Mouse (Mus musculus): ENCODE results near the gene Gas2l3. TPM values are rescaled to one million over a fixed set of nuclear protein-coding genes. Genes with fewer than 3 reads are reported as not detected.

The Gas2l3 gene
- polyA plus RNA-seq, 1 experiment, result 0.42 TPM

DNA sequence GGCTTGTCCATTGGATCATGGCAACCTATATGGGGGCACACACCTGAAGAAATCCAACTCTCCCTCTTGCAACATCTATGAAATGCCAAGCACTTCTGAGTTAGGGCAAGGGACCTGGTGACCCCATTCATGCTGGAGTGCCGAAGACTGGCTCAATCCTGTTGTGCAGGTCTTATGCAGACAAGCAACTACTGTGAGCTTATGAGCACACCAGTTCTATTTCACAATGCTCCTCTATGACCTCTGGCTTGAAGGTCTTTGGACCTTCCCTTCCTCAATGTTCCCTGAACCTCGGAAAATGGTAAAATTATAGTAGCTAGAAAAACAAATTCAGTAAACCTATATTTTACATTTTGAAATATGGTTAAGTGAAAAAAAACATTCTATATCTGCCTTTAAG lies 25.8 kb downstream of the Gas2l3 start:
- no peaks in the 10 kb centered on the region for H3K36me3 ChIP-seq (ENCODE audit: control insufficient read depth, insufficient read depth, low read length)

DNA sequence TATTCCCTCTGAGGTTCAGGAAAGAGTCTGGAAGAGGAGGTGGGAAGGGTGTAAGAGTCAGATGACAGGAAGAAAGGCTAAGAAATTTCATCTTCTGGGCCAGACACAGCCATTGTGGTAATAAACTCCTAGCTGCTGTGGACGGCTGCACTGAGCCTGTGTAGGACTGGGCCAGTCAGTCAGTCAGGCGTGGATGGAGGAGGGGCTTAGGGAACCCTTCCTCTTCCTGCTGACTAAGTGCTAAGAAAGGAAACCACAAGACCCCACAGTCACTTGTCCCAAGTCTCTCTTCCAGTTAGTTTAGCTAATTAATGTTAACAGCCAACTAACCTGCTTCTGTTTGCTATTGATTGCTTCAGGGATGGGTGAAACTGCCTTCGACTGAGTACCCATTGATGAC lies 28.3 kb downstream of the Gas2l3 start:
- no peaks in the 10 kb centered on the region for H3K36me3 ChIP-seq (ENCODE audit: control insufficient read depth, insufficient read depth, low read length)
- no peaks in the 10 kb centered on the region for H3K27me3 ChIP-seq (ENCODE audit: control insufficient read depth, insufficient read depth, low read length)
- no peak overlapping the region for H3K4me3 ChIP-seq (ENCODE audit: control insufficient read depth, low read depth, low read length)
- TF ChIP-seq CTCF (IDR thresholded peaks at IDR 0.05; ENCODE audit: control insufficient read depth, insufficient read depth, insufficient replicate concordance, low read depth, low read length) (no peak), POLR2A (IDR thresholded peaks at IDR 0.05; ENCODE audit: control insufficient read depth, low read depth, low read length) (no peak)
- H3K27ac ChIP-seq (ENCODE audit: control insufficient read depth, insufficient read depth, low read depth, low read length), result no peak overlapping the region
- no peaks in the 10 kb centered on the region for H3K4me1 ChIP-seq (ENCODE audit: control insufficient read depth, insufficient read depth, low read length)

More for the DNA sequence above, 25.8 kb downstream of the Gas2l3 start:
- no peak for TF ChIP-seq POLR2A (IDR thresholded peaks at IDR 0.05; ENCODE audit: control insufficient read depth, low read depth, low read length)
- TF ChIP-seq CTCF (IDR thresholded peaks at IDR 0.05; ENCODE audit: control insufficient read depth, insufficient read depth, insufficient replicate concordance, low read depth, low read length), result no peak
- H3K27me3 ChIP-seq (ENCODE audit: control insufficient read depth, insufficient read depth, low read length), result no peaks in the 10 kb centered on the region
- H3K27ac ChIP-seq (ENCODE audit: control insufficient read depth, insufficient read depth, low read depth, low read length), result no peak overlapping the region
- no peak overlapping the region for H3K4me3 ChIP-seq (ENCODE audit: control insufficient read depth, low read depth, low read length)
- no peaks in the 10 kb centered on the region for H3K4me1 ChIP-seq (ENCODE audit: control insufficient read depth, insufficient read depth, low read length)

DNA sequence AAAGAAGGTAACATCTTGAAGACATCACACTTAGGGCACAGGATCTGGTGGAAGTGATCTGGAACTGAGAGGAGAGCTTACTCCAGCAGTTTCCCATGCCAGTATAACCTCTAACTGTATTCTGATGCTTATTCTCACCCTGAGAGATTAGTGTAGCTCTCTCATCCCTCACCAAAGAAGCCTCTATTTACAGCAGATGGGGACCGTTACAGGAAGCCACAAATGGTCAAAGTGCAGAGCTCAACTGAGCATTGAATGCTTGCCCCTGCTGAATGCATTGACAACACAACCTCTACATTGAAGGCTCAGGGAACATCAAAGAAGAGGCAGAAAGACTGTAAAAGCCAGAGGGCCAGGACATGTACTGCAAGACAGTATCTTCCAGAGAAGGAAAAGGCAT lies 36.2 kb downstream of the Gas2l3 start:
- no peak overlapping the region for H3K27ac ChIP-seq (ENCODE audit: control insufficient read depth, insufficient read depth, low read depth, low read length)
- H3K36me3 ChIP-seq (ENCODE audit: control insufficient read depth, insufficient read depth, low read length), result no peaks in the 10 kb centered on the region
- H3K27me3 ChIP-seq (ENCODE audit: control insufficient read depth, insufficient read depth, low read length), result no peaks in the 10 kb centered on the region
- no peak overlapping the region for H3K4me3 ChIP-seq (ENCODE audit: control insufficient read depth, low read depth, low read length)
- TF ChIP-seq POLR2A (IDR thresholded peaks at IDR 0.05; ENCODE audit: control insufficient read depth, low read depth, low read length) (no peak), CTCF (IDR thresholded peaks at IDR 0.05; ENCODE audit: control insufficient read depth, insufficient read depth, insufficient replicate concordance, low read depth, low read length) (no peak)
- H3K4me1 ChIP-seq (ENCODE audit: control insufficient read depth, insufficient read depth, low read length), result no peaks in the 10 kb centered on the region

DNA sequence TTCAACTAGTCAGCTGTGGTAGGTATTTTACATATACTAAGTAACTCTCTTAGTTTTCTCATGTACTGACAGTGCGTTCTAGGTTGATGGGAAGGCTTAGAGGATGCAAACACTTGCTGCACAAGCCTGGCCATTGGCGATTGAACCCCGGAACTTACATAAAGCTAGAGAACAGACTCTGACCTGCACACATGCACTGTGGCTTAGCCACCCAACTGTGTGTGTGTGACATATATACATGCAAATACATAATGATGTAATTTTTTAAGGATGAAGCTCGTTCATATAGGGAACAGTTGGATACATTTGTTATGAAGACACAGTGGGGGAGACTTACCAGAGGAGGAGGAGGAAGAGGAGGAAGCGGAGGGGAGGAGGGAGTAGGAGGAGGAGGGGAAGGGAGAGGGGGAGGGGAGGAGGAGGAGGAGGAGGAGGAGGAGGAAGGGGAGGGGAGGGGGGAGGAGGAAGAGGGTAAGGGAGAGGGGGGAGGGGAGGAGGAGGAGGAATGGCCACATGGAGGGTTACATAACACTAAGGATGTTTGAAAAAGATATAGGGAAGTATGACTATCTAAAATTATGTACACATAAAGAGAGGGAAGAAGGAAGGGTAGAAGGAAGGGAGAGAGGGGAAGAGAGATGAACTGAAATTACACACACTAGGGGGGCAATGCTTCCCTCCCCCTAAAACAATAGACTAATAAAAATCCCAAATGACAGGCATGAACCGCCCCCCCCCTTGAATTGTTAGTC lies 36.9 kb downstream of the Gas2l3 start:
- no peak overlapping the region for H3K4me3 ChIP-seq (ENCODE audit: control insufficient read depth, low read depth, low read length)
- TF ChIP-seq CTCF (IDR thresholded peaks at IDR 0.05; ENCODE audit: control insufficient read depth, insufficient read depth, insufficient replicate concordance, low read depth, low read length), result no peak
- H3K36me3 ChIP-seq (ENCODE audit: control insufficient read depth, insufficient read depth, low read length), result no peaks in the 10 kb centered on the region
- H3K27me3 ChIP-seq (ENCODE audit: control insufficient read depth, insufficient read depth, low read length), result no peaks in the 10 kb centered on the region
- no peak overlapping the region for H3K27ac ChIP-seq (ENCODE audit: control insufficient read depth, insufficient read depth, low read depth, low read length)
- H3K4me1 ChIP-seq (ENCODE audit: control insufficient read depth, insufficient read depth, low read length), result no peaks in the 10 kb centered on the region

- H3K27me3 ChIP-seq (ENCODE audit: control insufficient read depth, insufficient read depth, low read length), result no peaks in the 10 kb centered on the region
- H3K4me3 ChIP-seq (ENCODE audit: control insufficient read depth, low read depth, low read length), result no peak overlapping the region
- H3K4me1 ChIP-seq (ENCODE audit: control insufficient read depth, insufficient read depth, low read length), result no peaks in the 10 kb centered on the region
- H3K27ac ChIP-seq (ENCODE audit: control insufficient read depth, insufficient read depth, low read depth, low read length), result no peak overlapping the region
- H3K36me3 ChIP-seq (ENCODE audit: control insufficient read depth, insufficient read depth, low read length), result no peaks in the 10 kb centered on the region
- TF ChIP-seq POLR2A (IDR thresholded peaks at IDR 0.05; ENCODE audit: control insufficient read depth, low read depth, low read length), result no peak
- TF ChIP-seq CTCF (IDR thresholded peaks at IDR 0.05; ENCODE audit: control insufficient read depth, insufficient read depth, insufficient replicate concordance, low read depth, low read length), result no peak
Measured at GRCm38 (mm10) chr10:89404936-89405335, 38.8 kb downstream of the Gas2l3 start.

DNA sequence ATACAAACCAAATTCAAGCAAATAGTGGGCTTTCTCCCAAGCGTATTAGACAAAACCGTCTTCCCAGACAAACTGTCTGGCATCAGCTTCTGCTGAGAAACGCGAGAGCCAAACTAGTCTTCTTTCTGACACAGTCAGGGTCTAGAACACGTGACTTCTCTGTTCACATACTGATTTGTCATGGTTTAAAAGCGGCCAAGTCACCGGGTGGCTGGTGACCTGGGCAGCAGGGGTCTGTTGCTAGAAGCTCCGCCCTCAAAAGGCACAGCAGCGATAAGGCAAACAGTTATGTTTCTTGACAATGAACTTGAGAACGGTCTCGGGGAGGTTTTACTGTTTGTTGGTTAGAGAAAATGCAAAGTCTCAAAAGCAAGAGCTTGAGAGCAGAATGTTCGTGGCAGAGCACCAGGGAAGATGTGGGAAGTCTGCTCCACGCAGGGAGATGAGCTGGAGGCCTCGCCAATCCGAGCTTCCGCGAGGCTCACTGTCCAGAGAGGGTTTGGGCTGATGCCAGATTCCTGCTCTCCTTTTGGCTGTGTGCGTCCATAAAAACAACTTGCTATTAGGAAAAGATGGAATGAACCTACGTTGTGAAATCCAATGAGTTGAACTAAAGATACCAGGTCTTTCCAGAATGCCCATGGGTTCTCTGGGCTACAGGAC lies 43.0 kb downstream of the Gas2l3 start:
- H3K4me1 ChIP-seq (ENCODE audit: control insufficient read depth, insufficient read depth, low read length), result peaks cover 2% of the 10 kb centered on the region
- H3K36me3 ChIP-seq (ENCODE audit: control insufficient read depth, insufficient read depth, low read length), result no peaks in the 10 kb centered on the region
- no peaks in the 10 kb centered on the region for H3K27me3 ChIP-seq (ENCODE audit: control insufficient read depth, insufficient read depth, low read length)
- no peak overlapping the region; the same call in 1 of the 2 replicates for H3K4me3 ChIP-seq (ENCODE audit: control insufficient read depth, low read depth, low read length)
- TF ChIP-seq POLR2A (IDR thresholded peaks at IDR 0.05; ENCODE audit: control insufficient read depth, low read depth, low read length) (no peak), CTCF (IDR thresholded peaks at IDR 0.05; ENCODE audit: control insufficient read depth, insufficient read depth, insufficient replicate concordance, low read depth, low read length) (no peak)
- no peak overlapping the region for H3K27ac ChIP-seq (ENCODE audit: control insufficient read depth, insufficient read depth, low read depth, low read length)

DNA sequence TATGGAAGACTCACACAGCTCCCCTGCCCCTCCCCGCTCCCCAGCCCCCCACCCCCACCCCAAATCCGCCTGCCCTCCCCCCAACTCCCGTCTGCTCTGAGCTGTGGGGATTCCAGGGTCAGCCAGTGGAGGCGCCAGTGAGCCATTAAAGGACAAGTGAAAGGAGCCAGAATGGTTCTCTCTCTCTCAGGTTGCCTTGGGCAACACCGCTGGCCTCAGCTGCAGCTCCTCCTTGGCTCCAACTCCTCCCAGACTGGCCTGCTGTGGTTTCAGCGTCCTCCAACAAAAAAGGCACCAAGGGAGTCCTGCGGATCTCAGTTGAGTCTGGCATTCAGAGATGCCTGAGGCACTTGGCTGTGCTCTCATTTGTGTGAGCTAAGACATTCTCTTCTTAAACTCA lies 47.9 kb downstream of the Gas2l3 start:
- Histone ChIP-seq H3K27me3 (ENCODE audit: control insufficient read depth, insufficient read depth, low read length) (no peaks in the 10 kb centered on the region), H3K4me1 (ENCODE audit: control insufficient read depth, insufficient read depth, low read length) (peaks cover 5% of the 10 kb centered on the region), H3K4me3 (ENCODE audit: control insufficient read depth, low read depth, low read length) (no peak overlapping the region; the same call in 1 of the 2 replicates), H3K36me3 (ENCODE audit: control insufficient read depth, insufficient read depth, low read length) (no peaks in the 10 kb centered on the region), H3K27ac (ENCODE audit: control insufficient read depth, insufficient read depth, low read depth, low read length) (no peak overlapping the region)
- no peak for TF ChIP-seq POLR2A (IDR thresholded peaks at IDR 0.05; ENCODE audit: control insufficient read depth, low read depth, low read length)
- TF ChIP-seq CTCF (IDR thresholded peaks at IDR 0.05; ENCODE audit: control insufficient read depth, insufficient read depth, insufficient replicate concordance, low read depth, low read length), result peak; percentile 63; the same call in 1 of the 2 replicates
